Comparison of ENCODE assay signal across 10 mouse cellular contexts in the genomic region with DNA sequence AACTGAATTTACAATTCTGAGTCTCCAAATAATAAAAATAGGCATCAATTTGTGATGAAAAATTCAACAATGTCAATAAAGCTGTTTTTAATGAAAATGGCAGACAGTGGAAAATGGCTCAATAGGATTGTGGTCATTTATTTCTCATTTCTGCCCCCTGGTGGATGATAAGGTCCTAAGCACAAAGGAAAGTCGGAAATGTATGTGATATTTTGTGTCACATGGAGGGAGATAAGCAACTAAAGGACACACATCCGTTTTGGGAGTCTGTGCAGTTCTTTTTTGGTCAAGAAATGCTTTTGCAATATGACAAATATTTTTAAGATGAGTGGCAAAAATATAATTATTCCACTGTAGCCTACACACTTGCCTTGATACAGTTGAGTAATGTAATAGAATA. TPM values are rescaled to one million over a fixed set of nuclear protein-coding genes. Genes with fewer than 3 reads are reported as not detected.
DNase-seq lines count a peak whose midpoint lies in the region; ATAC-seq and TF ChIP-seq lines count a peak whose summit lies in the region.
"Had no signal": no experiment of that assay in that cellular context is flagged by ENCODE, and none has a peak within 500 bp of the region (broad histone marks: within the 10 kb centered on the region; RNA-seq: fewer than 3 reads in every experiment).

No protein-coding gene starts in this region.

- no peaks in the 10 kb centered on the region for H3K9me3 ChIP-seq in limb, embryonic 14.5 days (ENCODE audit: control insufficient read depth, low read length)
- no peaks in the 10 kb centered on the region for H3K9me3 ChIP-seq in limb, embryonic 10.5 days (replicated peaks)

- ATAC-seq in limb, embryonic 14.5 days (ENCODE audit: low FRiP score, low read depth) = no peak
- peak; percentile 97 for ATAC-seq in megakaryocyte progenitor cell, adult 5-6 weeks (replicated peaks; ENCODE audit: poor library complexity)

- whole genome bisulfite sequencing in limb, embryonic 14.5 days = 20% methylated on average over 2 of the region's 2 CpGs
- WGBS in limb, embryonic 10.5 days = 36% methylated on average over 2 of the region's 2 CpGs

- TF ChIP-seq POLR2A in limb, embryonic 14.5 days (IDR thresholded peaks at IDR 0.05; ENCODE audit: borderline replicate concordance, extremely low read depth, insufficient read depth, insufficient read length) = no peak

- H3K4me1 ChIP-seq in limb, embryonic 14.5 days (ENCODE audit: control insufficient read depth, insufficient read depth, low read length) = no peaks in the 10 kb centered on the region
- no peaks in the 10 kb centered on the region for H3K4me1 ChIP-seq in limb, embryonic 10.5 days

- H3K27ac ChIP-seq in limb, embryonic 14.5 days (replicated peaks; ENCODE audit: low read depth, low read length) = no peak overlapping the region
- no peak overlapping the region for H3K27ac ChIP-seq in limb, embryonic 10.5 days

- no peak overlapping the region for H3K4me2 ChIP-seq in limb, embryonic 14.5 days (replicated peaks; ENCODE audit: low read depth, low read length, severe bottlenecking)

- no peaks in the 10 kb centered on the region for H3K36me3 ChIP-seq in limb, embryonic 14.5 days (ENCODE audit: control insufficient read depth, insufficient read depth, low read length)
- no peaks in the 10 kb centered on the region for H3K36me3 ChIP-seq in limb, embryonic 10.5 days

- no peak overlapping the region for H3K9ac ChIP-seq in limb, embryonic 14.5 days (ENCODE audit: low read depth, low read length, severe bottlenecking)

- H3K27me3 ChIP-seq in limb, embryonic 14.5 days (ENCODE audit: control insufficient read depth, insufficient read depth, low read length) = no peaks in the 10 kb centered on the region
- no peaks in the 10 kb centered on the region for H3K27me3 ChIP-seq in limb, embryonic 10.5 days (ENCODE audit: low read depth, poor library complexity, severe bottlenecking)

- DNase-seq in embryo, embryonic 10 days (ENCODE audit: low spot score) = peak; percentile 58
- no peak for DNase-seq in embryo, embryonic 9.5 days (ENCODE audit: extremely low spot score)
- DNase-seq in limb, embryonic 14.5 days (ENCODE audit: low spot score) = peak; percentile 43
- DNase-seq in limb, embryonic 10.5 days (ENCODE audit: low spot score) = no peak
- peak; percentile 74 for DNase-seq in embryo, embryonic 10.5 days (ENCODE audit: low spot score)
- DNase-seq in gastrocnemius, adult 8-10 months (ENCODE audit: low spot score in 2 of 2) = no peak
- DNase-seq in yolk sac, embryonic 10.5 days (ENCODE audit: low spot score) = no peak
- DNase-seq: right cerebral cortex, postnatal 25 days had no signal

- no peak overlapping the region for H3K4me3 ChIP-seq in limb, embryonic 14.5 days (replicated peaks; ENCODE audit: low read length)
- no peak overlapping the region for H3K4me3 ChIP-seq in limb, embryonic 10.5 days

RNA-seq across cellular contexts. Expression of gene Eqtn, which starts 27.9 kb away (rescaled TPM):
- 0.40 and 0.47 TPM in 2 replicates for polyA plus RNA-seq in limb, embryonic 14.5 days (2012; rRNA removed)
- polyA plus RNA-seq in limb, embryonic 14.5 days (2014; fragmentation: Nextera tagmentation; extraction: Ambion mirVana) = not detected in 2 replicates
- polyA plus RNA-seq in limb, embryonic 10.5 days (2016; fragmentation: Nextera tagmentation; extraction: Ambion mirVana) = not detected in 2 replicates
- total RNA-seq in megakaryocyte progenitor cell, adult 5-6 weeks (2015) = 0.62 and 1.2 TPM in 2 replicates
- total RNA-seq in megakaryocyte progenitor cell, adult 5-6 weeks (2017) = not detected in 2 replicates
- 1 to 10 TPM in 1 of 4 experiments, under 1 TPM in 3; 0.75 to 1.1 (median 0.84) TPM for total RNA-seq in gastrocnemius, adult 8-10 months (2022)
- polyA plus RNA-seq: liver, embryonic 16.5 days had no signal

Comparison
In these comparisons a context has a peak if more than half of its experiments do, and no peak if none do; other contexts are left out.
1. DNase-seq: peak in embryo, embryonic 10 days (single experiment), limb, embryonic 14.5 days (single experiment) and embryo, embryonic 10.5 days (single experiment); none in embryo, embryonic 9.5 days (single experiment), limb, embryonic 10.5 days (single experiment), gastrocnemius, adult 8-10 months (0 of 2) and yolk sac, embryonic 10.5 days (single experiment).